Mouse (Mus musculus) intestine, embryonic 15.5 days (tissue): ENCODE results near the gene Timm44. TPM values are rescaled to one million over a fixed set of nuclear protein-coding genes. Genes with fewer than 3 reads are reported as not detected.

ENCODE experiments used
- ATAC-seq: fragments of 200-750 bp; cut with Nextera tagmentation; 2 replicates; pipeline ENCODE4 v1.8.0; 2017; ENCODE audit warnings: moderate TSS enrichment, moderate library complexity
- H3K27ac ChIP-seq: fragments of 300-500 bp; sonication (generic); 2 replicates; pipeline ENCODE4 v1.5.1; 2015; ENCODE audit warnings: mild to moderate bottlenecking, inconsistent platforms
- H3K27me3 ChIP-seq: fragments of 300-500 bp; sonication (generic); replicated peaks from 2 replicates; pipeline ENCODE4 v1.6.1; 2015; ENCODE audit warnings: inconsistent platforms
- H3K36me3 ChIP-seq: fragments of 300-500 bp; sonication (generic); 2 replicates; pipeline ENCODE4 v1.6.1; 2015; ENCODE audit warnings: inconsistent platforms
- H3K4me1 ChIP-seq: fragments of 300-500 bp; sonication (generic); replicated peaks from 2 replicates; pipeline ENCODE4 v1.6.1; 2015; ENCODE audit warnings: inconsistent platforms
- H3K4me2 ChIP-seq: fragments of 300-500 bp; sonication (generic); replicated peaks from 2 replicates; pipeline ENCODE4 v1.6.1; 2015; ENCODE audit warnings: mild to moderate bottlenecking, inconsistent platforms
- H3K4me3 ChIP-seq: fragments of 300-500 bp; sonication (generic); replicated peaks from 2 replicates; pipeline ENCODE4 v1.5.1; 2015; ENCODE audit warnings: inconsistent platforms
- H3K9ac ChIP-seq: fragments of 300-500 bp; sonication (generic); 2 replicates; pipeline ENCODE4 v1.6.1; 2015; ENCODE audit warnings: inconsistent platforms
- H3K9me3 ChIP-seq: fragments of 300-500 bp; sonication (generic); 2 replicates; pipeline ENCODE4 v1.6.1; 2016; ENCODE audit warnings: inconsistent platforms
- WGBS: fragments of 180-500 bp; shearing (Covaris S2); methylation state at CpG from one replicate; pipeline ENCODE4 v1.1.7; 2015; 5-methylcytosine and 5-hydroxymethylcytosine counted together
- polyA plus RNA-seq: library from polyadenylated mRNA; unstranded; fragments of >200 nt; fragmentation: Nextera tagmentation; extraction: Ambion mirVana; gene quantifications from 2 replicates; pipeline ENCODE4 v1.2.1, GENCODE M21; 2015

Timm44 gene
- polyA plus RNA-seq, 1 experiment from 2014 or later = 65.8 TPM

DNA sequence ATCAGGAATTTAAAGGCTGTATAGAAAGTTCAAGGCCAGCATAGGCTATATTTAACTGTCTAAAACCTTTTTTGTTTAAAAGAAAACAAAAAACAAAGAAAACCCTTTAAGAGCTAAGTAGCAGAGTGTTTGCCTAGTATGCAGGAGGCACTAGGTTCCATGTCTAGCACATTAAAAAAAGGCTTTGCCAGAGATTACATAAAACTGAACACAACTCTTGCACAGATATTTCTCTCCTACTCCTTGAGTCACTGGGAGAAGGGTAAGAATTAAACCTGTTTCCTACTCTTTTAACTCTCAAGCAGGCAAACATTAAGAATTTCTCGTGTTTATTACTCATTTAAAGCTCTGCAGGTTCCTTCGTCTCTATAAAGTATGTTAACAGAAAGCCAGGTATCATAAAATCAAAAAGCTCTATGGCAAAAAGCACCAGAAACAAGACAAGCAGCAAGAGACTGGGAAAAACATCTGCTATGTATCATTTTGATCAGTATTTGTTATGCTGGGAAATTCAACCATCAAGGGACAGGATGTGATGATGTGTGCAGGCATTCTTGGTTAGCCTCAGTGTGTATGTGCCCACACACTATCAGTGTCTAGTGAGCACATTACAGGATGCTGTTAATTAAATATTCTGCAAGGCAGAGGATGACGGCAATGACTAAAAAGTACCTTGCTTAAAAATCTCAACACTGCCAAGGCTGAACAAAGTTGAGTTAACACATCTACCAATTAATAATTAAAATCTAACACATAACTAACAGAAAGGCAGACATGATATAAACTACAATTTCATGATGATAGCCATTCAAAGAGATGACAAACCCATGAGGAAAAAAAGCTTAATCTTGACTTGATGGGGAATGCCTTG is 37.8 kb upstream of the Timm44 start:
- H3K9ac ChIP-seq = no peak overlapping the region
- no peak overlapping the region for H3K4me3 ChIP-seq
- no peak for ATAC-seq
- no peak overlapping the region for H3K27ac ChIP-seq
- WGBS = 66% methylated on average over 3 of the region's 3 CpGs
- H3K27me3 ChIP-seq = no peaks in the 10 kb centered on the region
- peaks cover 16% of the 10 kb centered on the region for H3K36me3 ChIP-seq
- no peaks in the 10 kb centered on the region for H3K4me1 ChIP-seq
- H3K4me2 ChIP-seq = no peak overlapping the region
- H3K9me3 ChIP-seq = no peaks in the 10 kb centered on the region

DNA sequence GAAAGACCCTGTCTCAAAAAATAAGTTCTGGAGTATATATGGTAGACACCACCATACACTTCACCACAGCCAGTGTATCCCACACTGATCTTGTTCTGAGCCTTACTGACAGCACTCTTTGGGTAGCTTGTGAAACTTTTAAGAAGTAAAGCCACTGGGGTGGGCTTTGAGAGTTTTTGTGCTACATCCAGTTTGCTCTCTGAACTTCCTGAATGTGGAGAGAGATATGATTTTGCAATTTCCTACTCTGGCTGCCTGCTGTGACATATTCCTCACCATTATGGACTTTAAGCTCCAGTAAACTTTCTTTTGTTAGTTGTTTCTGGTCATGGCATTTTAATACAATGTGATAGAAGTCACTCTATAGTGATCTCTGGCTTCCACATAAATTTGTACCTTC is 36.4 kb upstream of the Timm44 start:
- Histone ChIP-seq H3K27me3 (no peaks in the 10 kb centered on the region), H3K9ac (no peak overlapping the region), H3K4me1 (no peaks in the 10 kb centered on the region), H3K4me3 (no peak overlapping the region), H3K36me3 (peaks cover 20% of the 10 kb centered on the region), H3K27ac (no peak overlapping the region), H3K9me3 (no peaks in the 10 kb centered on the region), H3K4me2 (no peak overlapping the region)
- ATAC-seq = no peak

DNA sequence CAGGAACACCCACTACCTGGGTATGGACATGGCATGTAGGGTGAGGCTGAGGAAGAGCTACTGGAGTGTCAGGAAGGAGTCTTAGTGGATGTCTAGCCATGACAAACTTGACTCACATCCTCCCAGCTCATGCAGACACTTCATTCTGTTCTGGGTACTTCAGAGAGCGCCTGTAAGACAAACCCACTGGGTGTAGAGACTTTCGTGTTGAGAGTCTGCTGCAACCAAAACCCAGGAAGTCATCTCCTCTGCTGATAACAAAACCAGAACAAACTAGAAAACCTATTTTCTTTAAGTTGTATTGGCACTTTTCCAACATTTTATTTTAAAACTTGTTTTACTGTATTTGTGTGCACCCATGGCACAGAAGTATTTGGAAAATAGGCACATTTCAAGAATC is 30.1 kb upstream of the Timm44 start:
- no peak overlapping the region for H3K9ac ChIP-seq
- H3K4me2 ChIP-seq = no peak overlapping the region
- H3K27me3 ChIP-seq = no peaks in the 10 kb centered on the region
- no peak overlapping the region for H3K27ac ChIP-seq
- no peak overlapping the region for H3K4me3 ChIP-seq
- H3K9me3 ChIP-seq = no peaks in the 10 kb centered on the region
- no peaks in the 10 kb centered on the region for H3K4me1 ChIP-seq
- 89% methylated on average over 2 of the region's 2 CpGs for WGBS
- H3K36me3 ChIP-seq = peaks cover 38% of the 10 kb centered on the region
- no peak for ATAC-seq

DNA sequence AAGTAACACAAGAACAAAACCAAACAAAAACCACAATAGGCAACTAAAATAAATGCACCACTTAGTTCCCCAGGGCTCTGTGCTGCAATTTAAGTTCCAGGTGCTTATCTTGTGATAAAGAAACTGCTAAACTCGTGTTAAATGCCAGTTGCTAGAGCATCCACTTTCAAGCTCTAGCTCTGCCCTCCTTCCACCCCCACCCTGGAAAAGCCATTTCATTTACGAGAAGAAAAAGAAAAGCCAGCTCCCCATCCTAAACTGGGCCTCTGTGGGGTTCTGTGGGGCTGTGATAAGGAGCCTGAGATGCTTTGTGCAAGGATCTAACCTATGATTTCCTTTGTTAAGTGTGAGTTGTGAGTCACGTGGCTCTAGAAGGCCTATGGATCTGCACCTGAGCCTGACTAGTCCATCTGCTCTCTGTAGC is 28.4 kb upstream of the Timm44 start:
- Histone ChIP-seq H3K4me1 (no peaks in the 10 kb centered on the region), H3K4me3 (no peak overlapping the region), H3K4me2 (no peak overlapping the region), H3K9ac (no peak overlapping the region), H3K27ac (no peak overlapping the region), H3K36me3 (peaks cover 42% of the 10 kb centered on the region), H3K27me3 (no peaks in the 10 kb centered on the region), H3K9me3 (no peaks in the 10 kb centered on the region)
- ATAC-seq = no peak
- WGBS = 74% methylated on average over 3 of the region's 3 CpGs

DNA sequence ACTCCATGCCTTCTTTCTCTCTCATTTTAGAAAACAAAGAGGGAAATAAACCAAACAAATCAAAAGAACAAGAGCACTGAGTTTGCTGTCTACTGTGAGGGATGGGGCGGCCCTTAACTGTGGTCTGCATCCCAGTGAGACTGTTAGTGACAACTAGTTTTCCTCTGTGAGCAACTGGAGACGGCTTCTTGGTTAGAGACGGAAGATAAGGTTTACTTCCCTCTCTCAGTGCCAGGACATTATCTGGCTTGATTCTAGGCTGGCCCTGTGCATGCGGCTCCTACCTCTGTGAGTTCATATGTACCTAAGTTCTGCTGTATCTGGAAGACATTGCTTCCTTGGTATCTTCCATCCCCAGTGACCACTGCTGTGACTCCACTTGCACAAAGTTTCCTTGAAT is 22.1 kb upstream of the Timm44 start:
- Histone ChIP-seq H3K36me3 (peaks cover 38% of the 10 kb centered on the region), H3K27ac (no peak overlapping the region), H3K27me3 (no peaks in the 10 kb centered on the region), H3K4me2 (no peak overlapping the region), H3K9ac (no peak overlapping the region), H3K9me3 (no peaks in the 10 kb centered on the region), H3K4me3 (no peak overlapping the region), H3K4me1 (no peaks in the 10 kb centered on the region)
- 86% methylated on average over 4 of the region's 4 CpGs for WGBS
- ATAC-seq = no peak

DNA sequence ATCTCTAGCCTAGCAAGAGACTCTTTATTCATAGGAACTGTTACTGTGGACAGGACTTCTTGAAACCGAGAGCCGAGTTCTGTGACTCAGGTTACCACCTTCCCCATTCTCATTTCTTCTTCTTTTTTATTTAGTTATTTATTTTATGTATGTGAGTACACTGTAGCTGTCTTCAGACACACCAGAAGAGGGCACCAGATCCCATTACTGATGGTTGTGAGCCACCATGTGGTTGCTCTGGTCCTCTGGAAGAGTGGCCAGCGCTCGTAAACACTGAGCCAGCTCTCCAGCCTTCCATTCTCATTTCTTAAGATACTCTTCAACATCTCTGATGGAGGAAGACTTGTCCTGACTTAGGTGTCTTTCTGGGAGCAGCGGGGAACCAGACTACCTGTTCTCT is 17.0 kb upstream of the Timm44 start:
- H3K36me3 ChIP-seq = peaks cover 17% of the 10 kb centered on the region
- no peak for ATAC-seq
- H3K4me2 ChIP-seq = no peak overlapping the region
- H3K9ac ChIP-seq = no peak overlapping the region
- H3K4me1 ChIP-seq = no peaks in the 10 kb centered on the region
- WGBS = 91% methylated on average over 5 of the region's 5 CpGs
- no peaks in the 10 kb centered on the region for H3K27me3 ChIP-seq
- H3K9me3 ChIP-seq = no peaks in the 10 kb centered on the region
- H3K4me3 ChIP-seq = no peak overlapping the region
- no peak overlapping the region for H3K27ac ChIP-seq

DNA sequence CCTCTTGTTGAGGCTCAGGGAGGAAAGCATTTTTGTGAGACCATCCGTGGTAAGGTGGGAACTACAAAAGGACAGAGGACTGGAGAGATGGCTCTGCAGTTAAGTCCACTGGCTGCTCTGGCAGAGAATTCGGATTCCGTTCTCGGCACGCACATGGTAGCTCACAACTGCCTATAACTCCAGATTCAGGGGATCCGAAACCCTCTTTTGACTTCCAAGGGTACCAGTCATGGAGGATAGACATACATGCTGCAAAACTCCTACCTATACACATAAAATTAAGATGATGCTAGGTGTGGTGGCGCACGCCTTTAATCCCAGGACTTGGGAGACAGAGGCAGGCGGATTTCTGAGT is 375 bp upstream of the Timm44 start:
- H3K4me1 ChIP-seq = peaks cover 7% of the 10 kb centered on the region; the same call in 1 of the 2 replicates
- peak overlapping the region; percentile 75 for H3K4me2 ChIP-seq
- peak overlapping the region; percentile 68 for H3K4me3 ChIP-seq
- H3K9ac ChIP-seq = peak overlapping the region; percentile 48
- H3K36me3 ChIP-seq = peaks cover 16% of the 10 kb centered on the region; the same call in 1 of the 2 replicates
- peak; percentile 64; the same call in 1 of the 2 replicates for ATAC-seq
- H3K27ac ChIP-seq = peak overlapping the region; percentile 13; the same call in 1 of the 2 replicates
- H3K9me3 ChIP-seq = no peaks in the 10 kb centered on the region
- WGBS = 25% methylated on average over 9 of the region's 9 CpGs
- no peaks in the 10 kb centered on the region for H3K27me3 ChIP-seq

DNA sequence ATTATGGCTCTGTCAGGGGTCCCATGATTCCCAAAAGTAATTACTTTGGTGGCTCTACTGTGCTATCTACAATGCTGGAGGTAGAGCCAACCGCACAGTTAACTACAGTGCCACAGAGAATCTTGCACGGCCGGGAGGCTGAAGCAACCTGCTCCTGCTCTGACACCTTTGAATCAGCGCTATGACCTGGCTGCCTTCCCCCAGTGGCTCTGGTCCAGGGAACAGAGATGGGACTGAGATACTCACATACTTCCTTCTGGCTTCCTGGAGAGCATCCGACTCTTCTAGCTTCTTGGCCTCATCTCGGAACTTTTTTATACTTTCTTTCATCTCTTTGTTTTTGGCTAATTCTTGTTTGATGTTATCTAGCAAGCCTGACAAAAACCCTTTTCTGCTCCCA is 6.1 kb downstream of the Timm44 start:
- H3K27ac ChIP-seq = no peak overlapping the region
- H3K9ac ChIP-seq = no peak overlapping the region
- H3K4me1 ChIP-seq = 0 out of 2 replicates have a peak, but pooled peaks cover 3% of the 10 kb centered on the region
- H3K4me2 ChIP-seq = no peak overlapping the region
- WGBS = 91% methylated on average over 6 of the region's 6 CpGs
- no peaks in the 10 kb centered on the region for H3K9me3 ChIP-seq
- H3K4me3 ChIP-seq = no peak overlapping the region
- H3K36me3 ChIP-seq = peaks cover 54% of the 10 kb centered on the region
- no peaks in the 10 kb centered on the region for H3K27me3 ChIP-seq
- no peak for ATAC-seq

DNA sequence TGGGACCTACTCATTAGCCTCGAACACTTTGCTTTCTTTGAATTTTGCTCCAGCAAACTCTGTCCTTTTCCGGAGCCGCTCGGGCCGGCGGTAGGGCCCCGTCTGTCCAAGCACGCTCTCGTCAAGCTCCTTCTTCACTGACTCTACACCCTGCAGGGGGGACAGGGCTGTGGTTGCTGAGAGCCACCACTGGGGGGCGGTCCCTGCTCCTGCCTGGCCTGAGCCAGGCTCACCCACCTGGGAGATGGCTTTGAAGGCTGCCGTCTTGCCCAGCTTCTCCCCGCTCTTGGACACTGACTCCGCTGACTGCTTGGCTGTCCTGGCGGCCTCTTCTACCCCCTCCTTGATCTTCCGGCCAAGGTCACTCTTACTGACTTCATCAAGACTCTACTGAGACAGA is 8.1 kb downstream of the Timm44 start:
- H3K36me3 ChIP-seq = peaks cover 59% of the 10 kb centered on the region
- no peak overlapping the region for H3K9ac ChIP-seq
- ATAC-seq = peak; percentile 46; the same call in 1 of the 2 replicates
- no peak overlapping the region for H3K4me3 ChIP-seq
- no peaks in the 10 kb centered on the region for H3K27me3 ChIP-seq
- H3K4me2 ChIP-seq = no peak overlapping the region
- H3K27ac ChIP-seq = no peak overlapping the region
- no peaks in the 10 kb centered on the region for H3K9me3 ChIP-seq
- H3K4me1 ChIP-seq = no peaks in the 10 kb centered on the region
- 75% methylated on average over 15 of the region's 15 CpGs for WGBS

DNA sequence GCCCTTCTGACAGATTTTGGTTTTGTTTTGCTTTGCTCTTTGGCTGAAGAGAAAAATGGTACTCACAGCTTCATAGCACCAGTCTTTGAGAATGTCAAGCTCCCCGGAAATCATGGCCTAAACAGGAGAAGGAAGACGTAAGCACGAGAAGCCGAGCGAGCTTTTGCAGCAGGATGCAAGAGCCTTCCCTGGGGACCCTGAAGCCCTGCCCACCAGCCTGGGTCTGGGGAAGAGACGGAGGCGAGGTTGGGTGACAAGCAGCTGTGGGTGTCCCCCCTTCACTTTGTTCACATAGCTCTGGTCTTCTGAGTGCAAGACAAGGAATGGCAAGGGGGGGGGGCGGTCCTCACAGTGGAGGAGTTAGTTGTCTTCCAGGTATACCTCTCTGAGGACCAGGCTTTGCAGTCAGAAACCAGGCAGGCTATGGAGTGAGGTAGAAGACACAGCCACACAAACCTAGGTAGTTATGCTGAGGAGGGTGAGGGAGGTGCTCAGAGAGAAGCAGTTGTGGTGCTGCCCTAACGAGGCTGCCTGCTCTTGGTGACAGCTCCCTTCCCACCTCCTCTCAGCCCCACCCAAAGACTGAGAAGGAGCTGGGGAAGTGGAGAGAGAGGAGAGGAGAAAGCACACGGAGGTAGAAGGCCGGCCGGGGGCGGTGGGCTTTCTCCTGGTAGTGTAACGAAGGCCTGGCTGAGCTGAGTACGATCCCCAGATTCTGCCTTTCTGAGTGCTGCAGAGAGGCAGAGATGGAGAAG is 10.4 kb downstream of the Timm44 start:
- Histone ChIP-seq H3K27me3 (no peaks in the 10 kb centered on the region), H3K9me3 (no peaks in the 10 kb centered on the region), H3K27ac (no peak overlapping the region), H3K4me3 (no peak overlapping the region), H3K4me1 (no peaks in the 10 kb centered on the region), H3K9ac (no peak overlapping the region), H3K4me2 (no peak overlapping the region), H3K36me3 (peaks cover 65% of the 10 kb centered on the region)
- ATAC-seq = no peak
- 91% methylated on average over 15 of the region's 15 CpGs for WGBS

DNA sequence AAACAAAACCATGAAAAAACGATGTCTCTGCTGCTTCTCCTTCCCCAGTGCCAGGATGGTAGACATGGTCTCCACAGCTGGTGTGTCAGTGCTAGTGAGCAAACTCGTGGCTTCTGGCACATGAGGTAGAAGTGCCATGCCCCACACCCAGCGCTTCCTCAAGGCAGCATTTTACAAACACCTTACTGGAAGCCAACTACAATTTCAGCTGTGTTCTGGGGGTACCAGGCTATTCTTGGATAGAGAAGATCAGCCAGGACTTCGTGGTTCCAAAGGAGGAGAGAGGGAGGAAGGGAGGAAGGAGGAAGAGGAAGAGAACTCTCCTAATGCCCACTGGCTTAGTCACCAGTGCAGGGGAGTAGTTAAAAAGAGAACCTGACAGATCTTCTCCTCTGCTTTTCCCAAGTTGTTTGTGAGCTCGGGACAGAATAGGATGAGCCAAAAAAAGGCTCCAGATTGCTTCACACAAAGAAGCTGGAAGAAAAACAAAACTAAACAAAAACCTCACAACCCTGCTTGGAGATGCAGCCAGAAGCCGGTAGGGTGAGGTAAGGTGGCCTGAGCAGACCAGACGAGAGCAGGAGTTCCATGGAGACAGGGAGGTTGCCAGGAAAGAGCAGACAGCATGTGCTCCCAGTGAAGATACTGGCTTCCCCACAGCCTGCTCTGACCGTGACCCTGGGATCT is 12.5 kb downstream of the Timm44 start:
- Histone ChIP-seq H3K9me3 (no peaks in the 10 kb centered on the region), H3K36me3 (peaks cover 57% of the 10 kb centered on the region)
- WGBS = 86% methylated on average over 8 of the region's 8 CpGs

DNA sequence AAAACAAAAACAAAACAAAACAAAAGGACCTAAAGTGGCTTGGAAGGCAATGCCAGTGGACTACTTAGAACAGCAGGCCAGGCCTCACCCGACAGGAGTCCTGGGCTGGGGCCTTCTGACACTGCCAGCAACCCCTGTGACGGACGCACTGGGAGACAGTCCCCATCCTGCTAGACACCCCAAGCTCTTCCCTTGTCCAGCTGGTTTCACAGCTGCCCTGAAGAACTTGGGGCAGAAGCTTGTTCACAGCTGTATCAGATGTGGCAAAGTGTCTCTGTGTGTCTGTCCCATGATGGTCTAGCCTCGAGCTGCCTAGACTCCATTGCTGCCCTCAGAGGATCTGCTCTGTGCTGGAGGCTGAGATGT is 15.9 kb downstream of the Timm44 start:
- no peak for ATAC-seq
- Histone ChIP-seq H3K27me3 (no peaks in the 10 kb centered on the region), H3K4me3 (no peak overlapping the region), H3K4me1 (peaks cover 27% of the 10 kb centered on the region), H3K9ac (no peak overlapping the region), H3K4me2 (no peak overlapping the region), H3K36me3 (peaks cover 44% of the 10 kb centered on the region), H3K27ac (0 out of 2 replicates have a peak overlapping the region, but pooled peaks have one; percentile 64), H3K9me3 (no peaks in the 10 kb centered on the region)
- 78% methylated on average over 4 of the region's 4 CpGs for WGBS

More for the DNA sequence above, 12.5 kb downstream of the Timm44 start:
- no peak for ATAC-seq
- no peak overlapping the region for H3K4me3 ChIP-seq
- H3K4me1 ChIP-seq = peaks cover 13% of the 10 kb centered on the region; the same call in 1 of the 2 replicates
- H3K9ac ChIP-seq = no peak overlapping the region
- H3K27me3 ChIP-seq = no peaks in the 10 kb centered on the region
- H3K4me2 ChIP-seq = no peak overlapping the region
- no peak overlapping the region for H3K27ac ChIP-seq
